Mouse (Mus musculus) frontal cortex, postnatal 36 days (tissue): ENCODE data around the gene Gramd1a.

ENCODE experiments used
- DNase-seq, 2 experiments: peaks; one replicate each; pipeline ENCODE4 v3.0.0; 2022; ENCODE audit warnings: low spot score in 2 of 2

Gramd1a gene

DNA sequence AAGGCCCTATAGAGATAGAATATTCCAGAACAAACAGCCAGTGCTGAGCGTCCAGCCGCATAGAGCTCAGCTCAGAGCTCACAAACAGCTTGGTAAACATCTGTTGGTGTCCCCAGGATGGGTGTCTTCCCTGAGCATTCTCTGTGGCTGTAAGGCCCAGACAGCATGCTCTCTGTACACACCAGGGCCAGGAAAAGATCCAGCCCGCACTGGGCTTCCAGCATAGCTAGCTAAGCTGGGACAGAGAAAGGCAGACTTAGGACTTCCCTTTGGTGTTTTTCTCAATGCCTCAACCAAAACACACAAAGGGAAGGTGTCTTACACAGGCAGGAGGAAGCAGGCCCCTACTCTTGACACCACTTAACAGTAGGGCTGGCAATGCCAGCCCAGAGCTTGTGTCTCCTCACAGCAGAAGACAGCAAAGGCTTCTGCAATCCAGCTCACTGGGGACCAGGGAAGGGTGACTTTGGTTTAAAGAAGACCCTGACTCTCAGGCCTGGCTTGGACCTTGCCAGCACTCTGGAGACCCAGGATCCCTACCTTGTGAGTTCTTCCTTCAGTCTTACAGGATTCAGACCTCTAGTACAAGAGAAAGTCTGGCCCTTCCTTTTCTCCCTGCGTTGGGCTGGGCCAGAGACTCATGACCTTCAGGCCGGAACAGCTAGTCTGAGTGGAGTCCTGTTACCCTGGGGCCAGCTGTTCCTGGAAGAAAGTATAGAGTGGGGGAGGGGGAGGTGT is at the start of gene Gramd1a:
Gramd1a (minus strand) TSS at position 601 of the 738 bp plus-strand sequence.
- no peak for DNase-seq

- no peak for DNase-seq
Observed at GRCm38 (mm10) chr7:31195591-31196307, 40.1 kb upstream of the Gramd1a start.

DNA sequence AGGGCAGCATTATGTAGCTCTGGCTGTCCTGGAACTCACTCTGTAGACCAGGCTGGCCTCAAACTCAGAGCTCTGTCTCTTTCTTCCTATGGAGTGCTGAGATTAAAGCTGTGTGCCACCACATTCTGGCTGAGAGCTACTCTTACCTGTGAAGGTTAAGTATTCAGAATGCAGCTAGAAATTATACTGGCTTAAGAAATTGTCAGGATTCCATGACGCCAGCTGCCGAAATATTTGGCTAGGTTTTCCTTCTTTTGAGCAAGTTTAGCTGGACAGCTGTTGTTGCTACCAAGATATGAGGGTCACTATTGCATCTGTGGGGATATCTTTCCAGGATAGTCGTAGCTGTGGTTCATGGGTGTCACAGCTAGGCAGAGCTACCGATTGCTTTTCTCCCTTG is 29.0 kb upstream of the Gramd1a start:
- DNase-seq = no peak

GRCm38 (mm10) chr7:31182863-31183262 is 27.2 kb upstream of the Gramd1a start:
- no peak for DNase-seq

GRCm38 (mm10) chr7:31176886-31177763 is 21.4 kb upstream of the Gramd1a start:
- DNase-seq = peak; percentile 59 to 80

- DNase-seq = no peak
Observed at GRCm38 (mm10) chr7:31175096-31175495, 19.4 kb upstream of the Gramd1a start.

- DNase-seq = no peak
Observed at GRCm38 (mm10) chr7:31174466-31174865, 18.8 kb upstream of the Gramd1a start.

GRCm38 (mm10) chr7:31172238-31172637 is 16.5 kb upstream of the Gramd1a start:
- peak in 1 of 2 experiments; percentile 18 for DNase-seq

DNA sequence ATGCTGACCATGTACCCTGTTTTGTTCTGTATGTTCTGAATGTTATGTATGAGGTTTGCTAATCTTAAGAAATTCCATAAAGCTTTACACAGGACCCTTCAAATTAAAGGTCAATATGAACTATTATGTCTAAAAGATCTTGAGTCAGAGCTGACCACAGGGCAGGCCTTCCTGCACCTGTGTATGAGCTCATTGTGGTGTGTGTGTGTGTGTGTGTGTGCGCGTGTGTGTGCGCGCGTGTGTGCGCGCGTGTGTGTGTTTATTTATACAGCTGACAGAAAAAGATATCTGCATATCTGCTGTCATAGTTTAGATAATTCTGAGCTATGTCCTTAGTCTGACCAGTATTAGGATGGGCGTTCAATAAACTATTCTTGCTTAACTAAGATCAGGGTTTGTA is 14.8 kb upstream of the Gramd1a start:
- no peak for DNase-seq

DNA sequence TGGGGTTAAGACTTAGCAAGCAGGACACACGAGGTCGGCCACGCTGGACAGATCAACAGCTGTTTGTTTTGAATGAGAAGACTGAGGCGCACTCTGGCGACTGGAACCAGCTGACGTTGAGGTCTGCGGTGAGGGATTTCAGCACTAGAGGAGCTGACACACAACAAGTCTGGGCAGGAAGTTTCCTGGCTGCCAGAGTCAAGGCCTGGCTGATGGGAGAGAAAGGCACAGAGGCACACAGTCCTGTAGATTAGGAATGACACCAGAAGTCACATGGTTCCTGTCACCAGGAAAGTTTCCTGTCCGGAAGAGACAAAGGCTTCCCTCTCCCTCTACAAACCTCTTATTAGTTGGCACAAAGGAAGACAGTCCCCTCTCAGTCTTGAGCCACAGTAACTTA is 12.7 kb upstream of the Gramd1a start:
- no peak for DNase-seq

DNA sequence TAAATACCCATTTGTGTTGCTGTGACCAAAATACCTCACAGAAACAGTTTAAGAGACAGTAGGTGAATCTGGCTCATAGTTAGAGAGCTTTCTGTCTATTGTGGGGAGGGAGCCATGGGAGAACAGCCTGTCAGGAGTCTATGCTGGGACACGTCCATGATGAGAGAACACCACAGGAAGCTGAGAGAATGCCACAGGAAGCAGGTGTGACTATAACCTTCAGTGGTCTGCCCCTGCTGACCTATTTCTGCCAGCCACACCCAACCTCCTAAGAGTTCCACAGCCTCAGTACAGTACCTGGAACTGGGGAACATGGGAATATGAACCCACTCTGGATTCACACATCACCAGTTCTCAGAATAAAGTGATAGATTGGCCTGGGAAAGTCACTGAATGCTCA is 9.1 kb upstream of the Gramd1a start:
- no peak for DNase-seq

GRCm38 (mm10) chr7:31163666-31164577 is 8.2 kb upstream of the Gramd1a start:
- DNase-seq = no peak

DNA sequence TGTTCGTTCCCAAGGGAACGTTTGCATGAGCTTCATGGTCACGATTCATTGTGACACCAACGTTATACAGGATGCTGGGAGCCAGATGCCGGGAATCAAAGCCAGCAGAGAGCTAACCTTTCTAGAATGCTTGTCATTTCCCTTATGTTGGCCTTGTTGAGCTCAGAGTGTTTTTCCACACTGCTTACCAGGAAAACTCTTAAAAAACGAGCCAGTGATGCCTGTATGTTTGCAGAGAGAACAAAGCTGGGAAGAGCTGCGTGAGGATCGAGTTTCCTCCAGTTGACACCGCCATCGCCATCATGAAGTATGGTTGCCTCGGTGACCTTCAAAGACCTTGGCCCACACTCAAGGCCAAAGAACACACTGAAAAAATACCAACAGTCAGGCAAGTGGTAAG is 6.6 kb upstream of the Gramd1a start:
- no peak for DNase-seq

- DNase-seq = no peak
Observed at GRCm38 (mm10) chr7:31161831-31162230, 6.1 kb upstream of the Gramd1a start.

- no peak for DNase-seq
Observed at GRCm38 (mm10) chr7:31161246-31161645, 5.5 kb upstream of the Gramd1a start.

- DNase-seq = no peak
Observed at GRCm38 (mm10) chr7:31160763-31161162, 5.1 kb upstream of the Gramd1a start.

- DNase-seq = no peak
Observed at GRCm38 (mm10) chr7:31156034-31156928, 585 bp upstream of the Gramd1a start.

GRCm38 (mm10) chr7:31153536-31154320 is 2.0 kb downstream of the Gramd1a start:
- no peak for DNase-seq
